Mouse (Mus musculus): ENCODE measurements at regions not wholly inside any gene's neighbourhood (a gene's known extent, or its start where the extent isn't known, plus 50 kb on each side); places are given as distances from the start of the nearest gene placed in this dataset.

- DNase-seq (ENCODE audit: low spot score in 2 of 2): no peak
Measured at GRCm38 (mm10) chr7:145045230-145045629, 105.5 kb upstream of the Ccnd1 start.

GRCm38 (mm10) chr7:145043455-145044149 lies 103.9 kb upstream of the Ccnd1 start:
- DNase-seq (ENCODE audit: low spot score in 2 of 2): no peak

DNA sequence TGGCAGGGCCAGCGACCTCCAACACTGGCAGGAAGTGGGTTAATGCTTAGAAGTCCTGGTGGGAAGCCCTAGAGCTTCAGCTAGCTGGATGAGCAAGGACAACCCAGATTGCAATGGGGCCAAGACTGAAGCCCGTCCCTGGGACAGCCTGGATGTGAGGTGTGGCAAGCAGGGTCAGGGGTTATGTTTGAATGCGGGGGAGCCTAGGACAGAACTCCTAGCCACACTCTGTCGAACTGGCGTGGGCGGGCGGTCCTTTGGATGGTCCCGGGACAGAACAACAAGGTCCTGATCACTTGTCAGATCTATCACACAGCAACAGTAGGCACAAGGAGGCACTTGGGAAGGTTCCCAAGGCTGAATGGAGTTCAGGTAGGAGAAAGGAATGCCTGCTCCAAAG lies 101.1 kb upstream of the Ccnd1 start:
- no peak for DNase-seq (ENCODE audit: low spot score in 2 of 2)

- DNase-seq (ENCODE audit: low spot score in 2 of 2): no peak
Measured at GRCm38 (mm10) chr7:145034385-145034784, 94.7 kb upstream of the Ccnd1 start.

DNA sequence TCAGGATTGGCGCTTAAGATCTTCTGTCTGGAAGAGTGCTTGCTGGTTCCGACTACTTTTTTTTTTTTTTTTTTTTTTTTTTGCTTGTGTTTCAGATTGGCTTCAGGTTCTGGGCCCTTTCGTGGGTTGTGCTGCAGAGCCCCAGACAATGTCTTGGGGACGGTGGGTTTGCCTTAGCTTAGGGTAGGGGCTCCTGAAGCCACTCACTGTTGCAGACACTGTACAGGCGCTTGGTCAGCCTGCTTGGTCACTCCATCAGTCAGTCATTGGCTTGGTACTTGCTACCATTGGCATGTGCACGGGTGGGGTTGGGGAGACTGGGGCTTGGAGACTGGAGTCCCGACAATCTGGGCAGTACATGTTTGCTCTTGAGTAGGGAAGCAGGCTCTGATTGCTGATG lies 91.5 kb upstream of the Ccnd1 start:
- DNase-seq (ENCODE audit: low spot score in 2 of 2): no peak

DNA sequence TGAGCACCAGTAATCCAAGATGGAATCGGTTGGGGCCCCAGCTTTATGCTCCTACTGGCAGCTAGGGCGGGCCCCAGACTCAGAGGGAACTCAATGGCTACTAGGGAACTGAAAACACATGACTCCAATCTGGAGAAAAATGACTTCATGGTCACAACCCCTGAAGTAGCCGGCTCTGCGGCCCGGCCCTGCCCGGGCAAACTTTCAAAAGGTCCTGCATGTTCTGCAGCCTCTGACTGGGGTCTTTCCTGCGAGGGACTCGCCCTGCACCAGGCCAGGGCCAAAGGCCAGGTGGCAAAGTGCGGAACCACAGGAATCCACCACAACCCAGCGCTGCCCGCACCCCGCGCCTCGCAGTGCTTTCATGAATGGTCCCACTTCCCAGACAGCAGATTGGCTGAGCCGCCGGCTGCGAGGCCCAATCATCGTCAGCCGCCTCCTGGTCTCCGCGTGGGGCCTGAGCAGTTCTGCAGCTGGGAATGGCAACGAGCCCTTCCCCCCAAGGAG lies 91.0 kb upstream of the Ccnd1 start:
- DNase-seq (ENCODE audit: low spot score in 2 of 2): peak; percentile 59 to 76

- DNase-seq (ENCODE audit: low spot score in 2 of 2): no peak
Measured at GRCm38 (mm10) chr7:145029622-145030021, 89.9 kb upstream of the Ccnd1 start.

- DNase-seq (ENCODE audit: low spot score in 2 of 2): no peak
Measured at GRCm38 (mm10) chr7:145029124-145029523, 89.4 kb upstream of the Ccnd1 start.

DNA sequence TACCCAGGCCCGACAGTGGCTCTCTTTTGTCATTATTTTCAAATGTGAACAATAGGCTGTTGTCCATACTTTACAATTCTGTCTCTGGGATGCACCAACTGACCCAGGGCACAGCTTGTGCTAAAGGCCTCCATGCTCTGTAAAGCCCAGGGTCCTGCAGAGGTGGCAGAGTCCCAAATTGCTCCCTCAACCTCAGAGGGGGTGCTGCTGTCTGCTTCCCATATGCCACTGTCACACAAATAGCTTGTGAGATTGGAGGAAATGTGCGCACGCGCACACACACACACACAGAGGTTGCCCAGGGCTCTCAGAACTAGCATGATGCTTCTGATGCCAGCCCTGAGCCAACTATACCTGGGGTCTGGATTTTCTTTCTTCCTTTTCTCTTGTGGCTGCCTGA lies 87.3 kb upstream of the Ccnd1 start:
- peak in 1 of 2 experiments; percentile 20 for DNase-seq (ENCODE audit: low spot score in 2 of 2)

DNA sequence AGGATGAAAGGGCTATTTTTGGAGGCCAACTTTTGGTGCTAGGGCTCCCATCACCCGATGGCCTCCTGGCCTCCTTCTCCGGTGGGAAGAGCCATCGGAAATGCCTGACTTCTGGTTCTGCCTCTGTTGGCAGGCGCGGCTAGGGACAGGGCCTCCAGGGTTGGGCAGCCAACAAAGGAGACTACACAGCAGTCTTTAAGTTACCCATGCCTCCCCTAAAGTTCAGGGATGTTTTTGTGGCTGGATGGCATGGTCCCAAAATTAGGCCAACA lies 86.2 kb upstream of the Ccnd1 start:
- DNase-seq (ENCODE audit: low spot score in 2 of 2): no peak

DNA sequence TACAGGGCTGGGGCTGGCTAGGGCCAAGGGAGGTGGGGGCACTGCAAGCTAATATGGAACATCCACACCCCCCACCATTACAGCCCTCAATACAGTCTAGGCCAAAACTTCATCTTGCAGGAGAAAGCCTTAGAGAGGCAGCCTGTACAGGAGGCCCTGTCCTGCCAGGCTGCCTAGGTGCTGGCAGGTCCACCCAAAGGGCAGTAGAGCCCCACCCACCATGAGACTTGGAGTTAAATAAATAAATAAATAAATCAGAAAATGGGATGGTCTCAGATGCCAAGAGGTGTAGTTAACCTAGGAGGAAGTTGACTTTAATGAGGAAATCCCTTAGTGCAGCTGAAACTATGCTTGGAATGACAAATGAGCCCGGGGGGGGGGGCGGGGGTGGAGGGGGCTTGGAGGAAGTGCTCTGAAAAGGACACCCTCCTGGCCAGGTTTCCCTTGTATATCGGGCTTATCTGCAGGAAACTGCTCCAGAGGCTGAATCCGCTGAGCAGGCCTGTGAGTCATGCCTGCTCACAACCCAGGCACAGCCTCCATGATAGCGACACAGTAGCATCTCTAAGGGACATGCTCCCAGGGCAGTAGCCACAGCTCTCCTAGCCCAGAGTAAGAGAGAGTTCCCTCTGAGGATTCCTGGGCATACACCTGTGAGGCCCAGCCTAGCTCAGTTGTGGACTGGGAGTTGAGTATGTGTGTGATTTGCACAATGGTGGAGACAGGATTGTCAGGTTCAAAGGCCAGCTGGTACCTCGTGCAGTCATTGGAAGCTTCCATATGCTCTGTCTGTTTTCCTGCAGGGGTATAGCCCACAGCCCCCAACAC lies 85.7 kb upstream of the Ccnd1 start:
- DNase-seq (ENCODE audit: low spot score in 2 of 2): no peak

DNA sequence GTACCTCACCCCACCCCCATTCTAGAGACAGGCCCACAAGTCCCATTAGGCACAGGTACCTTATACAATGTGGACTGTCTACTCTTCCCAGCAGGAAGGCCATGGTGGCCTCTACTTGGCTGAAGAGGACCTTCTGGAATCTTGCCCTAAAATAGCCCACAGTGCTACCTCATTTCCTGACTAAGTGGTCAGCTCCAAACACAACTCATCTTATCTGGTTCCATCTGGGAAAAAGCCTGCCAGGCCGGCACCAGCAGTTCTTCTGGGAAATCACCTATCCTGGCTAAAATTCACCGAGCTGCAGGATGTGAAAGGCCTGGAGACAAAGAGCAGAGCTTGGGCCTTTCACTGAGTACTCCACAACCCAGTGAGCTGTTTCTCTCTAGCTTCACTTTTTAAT lies 84.9 kb upstream of the Ccnd1 start:
- DNase-seq (ENCODE audit: low spot score in 2 of 2): no peak

- peak; percentile 35 to 47 for DNase-seq (ENCODE audit: low spot score in 2 of 2)
Measured at GRCm38 (mm10) chr7:145019137-145019536, 79.4 kb upstream of the Ccnd1 start.

DNA sequence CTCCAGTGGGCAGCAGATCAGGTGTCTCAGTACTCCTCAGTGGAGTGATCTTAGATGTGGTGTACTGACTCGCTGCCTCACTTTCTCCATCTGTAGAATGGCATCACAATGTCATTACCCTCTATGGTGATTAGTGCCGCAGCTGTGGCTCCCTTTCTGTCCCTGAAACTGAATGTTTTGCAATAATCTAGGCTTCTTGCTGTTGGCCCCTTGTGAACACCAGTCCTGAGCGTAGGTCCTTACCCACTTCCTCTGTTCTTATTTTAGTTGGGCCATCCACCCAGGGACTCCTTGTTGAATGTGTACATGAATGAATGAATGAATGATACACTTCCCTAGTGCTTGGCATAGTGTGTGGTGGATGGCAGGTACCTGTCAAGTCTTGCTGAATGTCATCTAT lies 78.4 kb upstream of the Ccnd1 start:
- DNase-seq (ENCODE audit: low spot score in 2 of 2): no peak

GRCm38 (mm10) chr7:145015463-145016085 lies 75.8 kb upstream of the Ccnd1 start:
- no peak for DNase-seq (ENCODE audit: low spot score in 2 of 2)

- DNase-seq (ENCODE audit: low spot score in 2 of 2): no peak
Measured at GRCm38 (mm10) chr7:145010757-145011156, 71.0 kb upstream of the Ccnd1 start.

DNA sequence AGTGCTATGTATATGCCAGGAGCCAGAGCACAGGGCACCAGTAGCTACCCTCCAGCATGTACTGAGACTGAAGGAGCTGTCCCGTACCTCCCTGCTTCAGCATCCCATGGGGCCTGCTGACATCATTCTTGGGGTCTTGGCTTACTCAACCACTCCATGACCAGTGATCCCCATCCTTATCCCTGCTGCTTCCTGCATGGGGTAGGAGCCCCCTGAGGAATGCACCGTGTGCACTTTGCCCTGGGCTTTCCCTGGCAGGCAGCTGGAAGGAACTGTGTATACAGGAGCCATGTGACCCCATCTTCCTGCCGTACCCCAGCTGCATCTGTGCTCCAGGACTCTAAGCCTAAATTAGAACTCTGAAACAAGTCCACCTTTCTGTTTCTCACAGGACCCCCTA lies 70.3 kb upstream of the Ccnd1 start:
- no peak for DNase-seq (ENCODE audit: low spot score in 2 of 2)

DNA sequence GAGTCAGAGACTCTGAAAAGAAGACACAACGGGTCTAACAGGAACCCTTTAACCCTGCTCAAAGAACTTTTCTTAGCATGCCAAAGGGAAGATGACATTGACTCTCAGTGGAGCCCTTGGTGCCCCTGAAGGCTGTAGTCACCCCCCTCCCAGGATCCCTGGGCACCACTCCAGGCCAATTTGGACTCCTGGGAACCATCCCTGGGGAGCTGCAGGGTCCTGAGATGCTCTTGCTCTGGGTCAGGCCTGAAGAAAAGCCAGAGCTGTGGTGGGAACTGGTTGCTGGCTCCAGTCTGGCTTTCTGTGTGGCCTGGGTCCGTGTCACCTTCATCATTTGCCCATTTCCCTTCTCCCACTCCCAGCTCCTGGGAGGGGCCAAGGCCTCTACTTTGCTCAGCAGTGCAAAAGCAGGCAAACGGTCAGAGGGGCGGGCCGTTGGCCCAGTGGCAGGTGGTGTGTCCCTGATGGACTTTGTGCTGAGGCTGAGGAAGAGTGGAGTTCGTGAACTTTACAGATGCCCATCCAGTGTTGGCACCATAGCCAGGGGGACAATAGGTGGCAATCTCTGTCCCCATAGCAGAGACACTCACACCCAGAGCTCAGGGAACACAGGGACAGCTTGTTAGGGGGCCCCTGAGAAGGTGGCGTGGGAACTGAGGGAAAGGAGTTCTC lies 69.1 kb upstream of the Ccnd1 start:
- no peak for DNase-seq (ENCODE audit: low spot score in 2 of 2)

GRCm38 (mm10) chr7:145007216-145007615 lies 67.5 kb upstream of the Ccnd1 start:
- peak; percentile 19 to 80 for DNase-seq (ENCODE audit: low spot score in 2 of 2)

- no peak for DNase-seq (ENCODE audit: low spot score in 2 of 2)
Measured at GRCm38 (mm10) chr7:145001503-145002084, 61.9 kb upstream of the Ccnd1 start.

GRCm38 (mm10) chr7:144999741-145000140 lies 60.0 kb upstream of the Ccnd1 start:
- no peak for DNase-seq (ENCODE audit: low spot score in 2 of 2)

Measured in layer of hippocampus, adult 18-20 months (tissue).